Mouse (Mus musculus): ENCODE measurements around the gene Dnajc3.

DNA sequence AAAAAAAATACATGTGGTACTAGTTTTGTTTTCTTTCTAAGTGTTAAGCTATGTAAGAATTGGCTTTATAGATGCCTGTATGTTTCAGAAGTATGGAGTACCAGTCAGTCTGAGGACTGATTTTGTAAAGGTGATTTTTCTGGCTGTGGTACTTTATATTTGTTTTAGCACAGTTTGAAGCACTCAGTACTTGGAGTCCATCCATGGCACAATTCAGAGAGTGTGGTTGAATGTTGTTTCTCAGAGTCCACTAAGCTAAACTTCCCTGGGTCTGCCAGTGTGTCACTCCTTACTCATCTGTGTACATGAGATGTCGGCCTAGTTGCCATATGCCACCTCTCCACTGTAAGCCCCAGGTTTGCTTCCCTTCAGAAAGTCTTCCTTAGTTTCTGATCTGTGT is 11.1 kb downstream of the Dnajc3 start:
- no peak for TF ChIP-seq POLR2A (IDR thresholded peaks at IDR 0.05; ENCODE audit: borderline replicate concordance, extremely low read depth, insufficient read depth, insufficient read length, poor library complexity, severe bottlenecking)
- TF ChIP-seq CTCF (IDR thresholded peaks at IDR 0.05; ENCODE audit: borderline replicate concordance, extremely low read depth, insufficient read depth, insufficient read length), result no peak
